Mouse (Mus musculus) spleen, postnatal 4 days (tissue): ENCODE measurements at regions not wholly inside any gene's neighbourhood (a gene's known extent, or its start where the extent isn't known, plus 50 kb on each side); places are given as distances from the start of the nearest gene placed in this dataset.
"Not testable (repeated sequence)": the region's sequence is repeated elsewhere in the genome, so short reads cannot be mapped to it uniquely, and the experiment has no call there.

Source experiments
- DNase-seq, 2 experiments: peaks; one replicate each; pipeline ENCODE4 v3.0.0; 2022; ENCODE audit warnings: low spot score in 2 of 2

DNA sequence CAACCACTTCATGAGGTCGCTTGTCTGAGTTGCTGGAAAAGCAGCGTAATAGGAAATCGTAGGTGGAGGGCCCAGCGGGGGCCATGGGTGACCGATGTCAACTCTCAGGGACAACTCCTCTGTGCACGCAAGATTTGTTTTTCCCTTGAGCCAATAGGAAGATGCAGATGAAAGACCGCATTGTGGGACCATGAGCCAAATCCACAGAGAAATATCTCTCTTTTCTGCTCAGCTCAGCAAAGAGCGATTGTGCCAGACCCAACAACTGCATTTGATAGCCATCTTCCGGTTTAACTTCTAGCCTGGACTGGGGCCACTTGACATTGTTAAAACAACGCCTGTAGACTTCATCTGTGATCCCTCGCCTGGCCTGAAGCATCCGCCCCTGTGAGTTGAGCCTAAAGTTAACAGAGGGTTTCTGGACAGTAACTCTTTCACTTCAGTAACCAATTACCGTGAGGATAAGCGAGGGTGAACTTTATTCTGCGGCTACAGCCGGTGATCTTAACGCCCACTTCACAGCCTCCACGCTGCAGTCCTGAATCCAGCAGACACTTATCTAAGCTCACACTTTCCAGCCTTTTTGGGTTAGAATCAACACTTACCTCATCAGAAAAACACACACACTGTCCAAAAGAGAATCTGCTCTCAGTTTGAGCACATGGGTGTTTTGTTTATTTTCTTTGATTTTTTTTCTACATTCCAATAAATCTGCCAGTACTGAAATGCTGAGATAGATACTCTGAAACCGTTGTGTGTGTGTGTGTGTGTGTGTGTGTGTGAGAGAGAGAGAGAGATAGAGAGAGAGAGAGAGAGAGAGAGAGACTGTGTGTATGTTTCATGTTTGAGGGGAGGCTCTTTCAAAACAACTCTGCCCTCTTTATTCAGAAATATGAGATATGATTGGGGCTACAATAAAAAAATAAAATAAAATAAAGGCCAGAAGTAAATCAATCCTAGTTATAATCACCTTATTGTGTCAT is 111.9 kb downstream of the Tomm20 start:
- DNase-seq = peak; percentile 23 to 66

DNA sequence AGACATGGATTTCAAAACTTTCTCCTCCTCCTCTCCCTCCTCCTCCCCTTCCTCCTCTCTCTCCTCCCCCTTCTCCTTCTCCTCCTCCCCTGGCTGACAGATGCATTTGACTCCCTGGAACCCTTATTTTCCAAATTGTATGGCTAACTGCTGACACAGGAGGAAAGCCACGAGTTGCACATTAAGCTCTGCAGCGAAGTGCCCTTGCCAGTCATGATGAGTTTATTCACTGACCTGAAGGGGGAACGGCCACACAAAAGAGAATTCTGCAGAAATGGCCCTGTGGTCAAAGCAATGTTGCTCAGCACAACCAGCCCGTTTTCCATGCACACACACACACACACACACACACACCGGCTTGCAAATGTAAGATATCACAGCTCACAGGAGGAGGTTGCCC is 112.6 kb downstream of the Tomm20 start:
- DNase-seq = no peak

DNA sequence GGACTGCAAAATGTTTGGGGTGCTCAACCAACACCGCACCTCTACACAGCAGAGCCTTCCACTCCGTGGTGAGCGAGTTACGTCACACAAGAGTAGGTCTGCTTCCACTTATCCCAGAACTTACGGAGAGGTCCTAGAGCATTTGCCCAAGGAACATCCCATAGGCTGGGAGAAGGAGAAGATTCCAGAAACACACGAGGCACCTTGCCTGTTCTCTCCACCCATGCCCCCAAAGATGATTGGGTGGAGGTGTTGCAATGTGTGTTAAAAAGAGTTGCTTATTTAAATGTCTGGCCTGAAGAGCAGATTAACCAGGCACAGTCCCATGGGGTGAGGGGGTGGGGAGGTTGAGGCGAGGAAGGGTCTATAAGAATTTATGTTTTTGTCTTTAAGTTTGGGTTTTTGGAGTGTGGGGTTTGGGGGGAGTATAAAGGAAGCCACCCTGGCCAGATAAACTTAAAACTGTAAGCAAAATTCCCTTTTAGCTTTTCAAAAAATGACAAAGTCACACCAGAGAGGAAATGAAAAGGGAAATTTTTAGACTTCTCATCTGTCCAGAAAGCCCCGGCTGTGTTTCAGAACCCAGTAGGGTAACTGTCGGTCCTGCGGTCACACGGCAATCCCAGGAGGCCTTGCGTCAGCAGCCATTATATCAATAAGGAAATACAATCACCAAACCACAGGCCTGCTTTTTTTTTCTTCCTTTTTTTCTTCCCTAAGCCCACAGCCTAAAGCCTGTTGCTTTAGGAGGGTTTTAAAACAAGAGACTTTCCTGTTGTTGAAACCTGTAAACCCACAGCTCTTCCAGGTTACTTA is 113.3 kb downstream of the Tomm20 start:
- DNase-seq = peak; percentile 73 to 76

DNA sequence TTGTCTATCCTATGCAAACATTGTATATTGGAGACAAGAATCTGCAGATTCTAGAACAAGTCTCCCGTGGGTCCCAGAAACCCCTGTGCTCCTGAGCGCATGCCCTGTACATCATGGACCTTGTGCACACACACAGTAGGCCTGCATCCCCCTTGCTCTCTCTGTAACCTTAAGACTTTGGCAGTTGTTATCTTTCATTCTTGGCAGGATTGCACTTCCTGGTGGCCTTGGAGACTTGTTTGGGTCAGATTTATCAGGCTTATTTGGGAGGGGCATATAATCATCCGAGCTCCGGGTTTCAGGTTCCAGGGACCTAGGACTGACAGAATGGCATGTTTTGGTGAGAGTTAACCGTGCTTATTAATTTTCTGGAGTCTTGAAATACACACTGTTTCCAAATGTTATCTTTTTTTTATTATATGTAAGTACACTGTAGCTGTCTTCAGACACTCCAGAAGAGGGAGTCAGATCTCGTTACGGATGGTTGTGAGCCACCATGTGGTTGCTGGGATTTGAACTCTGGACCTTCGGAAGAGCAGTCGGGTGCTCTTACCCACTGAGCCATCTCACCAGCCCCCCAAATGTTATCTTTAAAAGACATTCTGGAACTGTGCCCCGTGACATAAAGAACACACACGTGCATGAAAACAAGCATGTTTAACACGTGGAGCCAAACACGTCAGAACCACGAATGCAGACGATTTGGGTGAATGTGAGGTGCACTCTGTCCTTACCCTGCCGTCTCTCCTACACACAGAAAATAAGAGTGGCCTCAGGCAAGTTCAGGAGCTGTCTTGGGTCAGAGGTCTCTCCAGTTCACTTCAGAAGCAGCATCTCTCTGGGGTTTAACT is 114.1 kb downstream of the Tomm20 start:
- no peak for DNase-seq

DNA sequence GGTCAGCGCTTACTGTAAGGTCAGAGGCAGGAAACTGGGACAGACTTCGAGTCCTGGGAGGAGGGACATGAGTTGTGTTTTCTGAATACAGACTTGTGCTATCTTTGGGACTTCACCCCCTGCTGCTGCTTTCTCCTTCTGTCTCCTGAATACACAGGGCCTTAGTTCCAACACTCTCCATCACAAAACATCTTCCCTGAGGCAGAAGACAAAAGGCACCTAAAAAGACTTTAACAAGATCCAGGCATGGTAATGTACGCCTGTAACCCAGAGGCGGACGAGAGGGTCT is 115.5 kb downstream of the Tomm20 start:
- no peak for DNase-seq

DNA sequence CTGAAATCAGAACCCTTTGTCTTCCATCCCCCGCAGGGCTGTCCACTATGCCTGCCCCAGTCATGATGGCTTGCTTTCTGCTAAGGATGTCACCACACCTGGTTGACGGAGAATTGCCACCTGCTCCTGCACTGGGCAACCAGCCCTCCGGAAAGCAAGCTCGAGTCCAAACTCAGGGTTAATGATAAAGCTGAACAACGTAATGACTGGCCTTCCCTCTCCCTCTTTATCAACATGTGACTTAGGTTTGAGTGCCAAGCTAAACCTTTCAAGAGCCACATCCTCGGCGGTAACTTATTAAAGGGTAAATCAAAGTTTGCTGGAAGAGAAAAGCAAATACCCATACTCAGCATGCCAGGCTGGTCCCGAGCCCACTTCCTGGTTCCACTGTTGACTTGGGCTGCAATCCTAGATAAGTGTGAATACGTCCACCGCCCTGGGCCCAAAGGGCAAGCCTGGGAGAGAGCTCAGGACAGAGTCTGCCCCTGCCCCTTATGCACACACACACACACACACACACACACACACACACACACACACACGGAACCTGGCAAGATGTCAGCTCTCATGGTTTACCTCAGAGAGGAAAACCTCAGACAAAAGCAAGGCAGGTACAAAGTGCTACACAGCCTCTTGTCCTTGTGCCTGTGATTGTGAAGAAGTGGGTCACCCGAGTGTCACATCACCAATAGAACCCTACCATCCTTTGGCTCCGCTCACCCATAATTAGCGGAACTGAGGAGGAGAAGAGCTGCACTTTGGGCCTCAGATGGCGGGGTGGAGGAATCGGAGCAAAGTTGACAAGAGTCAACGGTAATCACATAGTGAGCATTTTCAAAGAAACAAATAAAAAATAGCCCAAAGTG is 116.0 kb downstream of the Tomm20 start:
- no peak for DNase-seq

DNA sequence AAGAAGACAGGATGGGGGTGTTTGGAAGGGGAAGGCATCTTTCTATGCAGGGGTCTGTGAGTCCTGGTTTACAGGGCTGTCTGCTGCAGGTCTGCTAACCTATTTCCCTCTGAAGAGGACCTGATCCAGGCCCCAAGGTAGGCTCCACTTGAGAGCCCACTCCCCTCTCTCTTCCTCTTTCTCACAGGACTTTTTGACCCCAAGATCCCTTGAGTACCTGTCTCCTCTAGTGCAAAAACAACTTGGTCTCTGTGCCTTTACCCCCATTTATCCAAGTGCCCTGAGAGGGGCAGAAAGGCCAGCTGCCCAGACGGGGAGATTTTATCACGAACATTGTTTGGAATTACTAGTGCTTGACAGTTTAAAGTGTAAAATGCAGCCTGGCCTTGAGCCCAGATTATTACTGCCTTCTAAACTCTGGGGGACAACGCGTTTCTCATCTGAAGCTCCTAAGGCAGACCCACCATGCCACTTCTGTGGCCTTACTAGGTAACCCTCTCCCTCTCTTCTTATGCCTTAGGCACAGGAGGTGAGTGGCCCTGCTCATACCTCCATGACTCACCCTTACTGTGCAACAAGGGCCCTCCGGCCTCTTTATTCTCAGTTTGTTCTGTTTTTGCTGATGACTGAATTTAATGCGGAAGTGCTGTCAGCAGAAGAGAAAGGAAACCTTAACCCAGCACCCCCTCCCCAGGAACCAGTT is 117.8 kb downstream of the Tomm20 start:
- no peak for DNase-seq

DNA sequence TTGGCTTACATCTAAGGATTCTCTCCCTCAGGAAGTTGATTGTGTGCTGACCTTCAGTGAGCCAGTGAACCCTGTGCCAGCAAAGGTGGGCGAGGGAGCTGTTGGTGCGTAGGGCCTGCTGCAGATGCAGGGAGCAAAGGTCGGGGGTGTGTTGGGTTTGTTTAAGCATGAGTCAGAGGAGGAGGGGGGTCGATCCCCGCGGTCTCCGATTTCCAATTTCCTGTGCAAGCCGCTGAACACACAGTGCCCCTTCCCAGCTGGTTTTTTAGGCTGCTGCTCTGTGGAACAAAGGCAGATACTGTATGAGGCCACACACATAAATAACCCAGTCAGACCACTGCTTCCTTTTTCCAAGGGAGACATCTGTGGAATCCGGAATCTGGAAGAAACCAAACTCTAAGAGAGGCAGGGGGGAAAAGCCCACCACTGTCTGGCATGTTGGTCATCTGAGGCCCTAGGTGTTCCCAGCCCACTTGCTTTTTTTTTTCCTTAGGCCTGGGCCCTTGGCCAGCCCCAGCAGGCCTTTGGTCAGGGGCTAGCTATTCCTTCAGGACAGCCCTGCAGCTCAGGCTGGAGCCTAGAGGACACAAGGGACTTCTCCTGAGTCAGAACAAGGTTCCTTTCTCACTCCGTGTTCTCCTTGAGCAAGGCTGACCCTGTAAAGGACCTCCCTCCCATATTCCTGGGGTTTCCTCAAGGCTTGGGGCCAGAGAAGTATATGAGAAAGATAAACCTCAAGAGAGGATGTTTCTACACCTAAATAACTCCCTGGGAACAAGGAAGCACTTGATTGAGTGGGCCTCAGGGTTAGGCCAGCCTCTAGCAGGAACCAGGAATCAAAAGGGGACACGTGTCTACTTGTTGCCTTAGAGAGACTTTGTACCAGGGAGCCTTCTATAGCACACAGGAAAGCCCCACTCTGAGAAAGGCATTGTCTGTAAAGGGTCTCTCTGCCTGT is 119.0 kb downstream of the Tomm20 start:
- no peak for DNase-seq

DNA sequence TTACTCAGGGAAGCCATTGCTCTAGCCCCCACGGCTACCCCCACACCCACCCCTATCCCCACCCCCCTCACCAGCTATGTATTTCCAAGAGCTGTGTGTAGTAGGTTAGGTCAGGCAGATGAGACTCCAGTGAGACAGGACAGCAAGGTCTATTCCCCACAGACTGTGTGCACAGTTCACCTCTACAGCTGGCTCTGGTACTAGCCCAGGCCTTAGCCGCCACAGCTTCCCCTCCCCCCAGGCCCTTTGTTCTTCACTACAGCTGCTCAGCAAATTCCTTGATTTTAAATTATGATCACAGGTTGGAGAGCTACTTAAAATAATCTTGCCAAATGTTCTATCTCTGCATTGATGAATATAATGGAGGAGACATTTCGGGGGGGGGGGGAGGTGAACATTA is 119.8 kb downstream of the Tomm20 start:
- DNase-seq = no peak

DNA sequence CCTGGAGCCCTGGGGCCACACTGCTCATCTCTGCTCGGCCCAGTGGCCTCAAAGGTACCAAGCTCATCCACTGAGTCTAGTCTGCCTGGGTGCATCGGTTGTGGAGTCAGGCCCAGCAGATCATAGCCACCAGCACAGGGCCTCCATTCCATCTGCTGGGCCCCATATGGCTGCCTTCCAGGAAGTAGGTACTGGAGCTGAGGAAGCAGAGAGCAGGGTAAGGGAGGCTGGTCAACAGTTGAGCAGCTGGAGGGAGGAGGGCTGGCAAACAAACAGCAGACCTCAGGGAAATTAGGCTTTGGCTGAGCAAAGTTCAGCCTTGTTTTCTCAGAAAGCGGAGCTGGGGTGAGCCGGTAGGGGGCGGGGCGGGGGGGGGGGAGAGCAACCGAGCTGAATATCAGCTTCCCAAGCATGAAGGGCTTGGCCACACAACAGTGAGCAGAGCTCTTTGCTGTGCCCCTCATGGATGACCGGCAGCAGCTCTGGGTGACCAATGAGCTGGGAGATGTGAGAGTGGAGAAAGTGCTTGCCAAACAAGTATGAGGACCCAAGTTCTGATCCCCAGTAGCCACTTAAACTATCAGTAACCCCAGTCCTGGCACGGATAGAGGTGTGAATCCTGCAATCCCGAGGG is 121.0 kb downstream of the Tomm20 start:
- peak in 1 of 2 experiments; percentile 65 for DNase-seq

DNA sequence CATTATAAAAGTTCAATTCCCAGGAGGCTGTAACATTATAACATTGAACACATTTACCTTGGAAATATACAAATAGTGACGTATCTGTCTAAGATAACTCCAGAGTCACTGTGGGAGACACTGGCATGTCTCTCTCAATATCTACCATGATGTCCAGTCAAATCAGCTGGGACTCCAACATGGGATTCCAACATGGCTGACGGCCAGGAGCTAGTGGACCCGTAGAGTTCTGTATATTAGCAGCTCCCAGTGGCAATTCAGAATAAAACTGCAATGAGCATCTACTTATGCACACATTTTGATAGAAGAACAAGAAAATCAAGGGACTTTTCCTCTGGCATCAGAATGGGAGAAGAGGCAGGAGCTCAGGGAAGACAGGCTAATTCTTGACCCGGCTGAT is 123.4 kb downstream of the Tomm20 start:
- no peak for DNase-seq

DNA sequence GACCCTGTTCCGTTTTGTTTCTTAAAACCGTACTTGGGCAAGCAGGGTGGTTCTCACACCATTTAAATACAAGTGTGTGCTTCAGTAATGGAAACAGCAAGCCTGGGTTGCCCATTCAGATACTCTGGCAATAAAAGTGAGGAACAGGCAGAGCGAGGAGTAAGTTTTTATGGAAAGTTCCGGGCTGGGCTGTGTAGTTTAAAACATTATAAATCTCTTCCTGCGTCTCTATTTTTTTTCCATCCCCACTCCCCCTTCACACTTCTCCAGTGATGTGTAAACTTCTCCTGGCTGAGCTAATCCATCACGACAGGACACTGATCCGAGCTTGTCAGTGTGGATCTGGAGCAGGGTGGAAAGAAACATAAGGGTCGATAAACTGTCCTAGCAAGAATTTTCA is 124.4 kb downstream of the Tomm20 start:
- no peak for DNase-seq

DNA sequence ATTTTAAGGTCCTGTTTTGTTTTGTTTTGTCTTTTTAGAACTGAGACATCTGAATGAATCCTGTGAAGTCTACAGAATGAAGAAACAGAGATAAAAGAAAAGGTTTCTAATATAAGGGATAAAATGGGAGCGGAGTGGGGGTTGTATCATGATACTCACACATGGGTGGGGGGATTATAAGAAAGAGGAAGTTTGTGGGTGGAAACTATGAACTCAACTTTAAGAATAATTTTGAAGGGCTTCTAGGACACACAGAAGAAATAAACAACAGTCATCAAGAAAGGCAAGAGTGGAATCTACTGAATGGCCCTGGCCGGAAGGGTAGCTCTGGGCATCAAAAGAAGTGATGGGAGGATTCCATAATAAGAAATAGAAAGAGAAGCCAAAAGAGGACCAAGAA is 125.1 kb downstream of the Tomm20 start:
- no peak for DNase-seq

DNA sequence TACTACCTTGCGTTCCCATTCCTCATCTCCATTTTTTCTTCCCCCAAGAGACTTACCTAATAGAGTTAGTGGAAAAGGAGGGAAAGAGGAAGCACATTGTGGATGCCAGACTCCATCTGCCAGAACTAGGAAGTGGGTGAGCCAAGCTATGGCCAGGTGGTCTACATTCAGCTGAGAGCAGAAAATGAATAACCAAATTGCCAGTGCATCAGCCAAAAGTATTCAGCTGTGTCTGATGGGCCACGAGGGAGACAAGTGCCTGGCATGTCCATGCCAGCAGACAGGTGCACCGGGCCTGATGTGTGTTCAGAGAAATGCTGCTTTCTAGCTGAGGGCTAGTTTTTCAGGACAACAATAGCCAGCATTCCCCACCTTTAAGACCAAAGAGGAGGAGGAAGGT is 126.4 kb downstream of the Tomm20 start:
- no peak for DNase-seq

DNA sequence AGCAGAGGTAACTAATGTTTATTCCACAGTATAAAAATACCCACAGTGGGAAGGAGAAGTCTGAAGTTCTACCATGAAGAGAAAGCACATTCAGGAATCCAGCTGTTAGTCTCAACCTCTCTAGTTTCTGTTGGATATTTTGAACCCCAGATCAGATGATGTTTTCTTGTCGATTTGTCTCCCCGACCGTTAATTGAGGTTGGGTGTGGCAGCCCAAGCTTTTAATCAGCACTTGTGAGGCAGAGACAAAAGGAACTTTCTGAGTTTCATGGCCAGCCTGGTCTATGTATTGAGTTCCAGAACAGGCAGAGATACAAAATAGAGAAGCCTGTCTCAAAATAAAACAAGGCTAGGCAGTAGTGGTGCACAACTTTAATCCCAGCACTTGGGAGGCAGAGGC is 129.5 kb downstream of the Tomm20 start:
- DNase-seq = no peak

DNA sequence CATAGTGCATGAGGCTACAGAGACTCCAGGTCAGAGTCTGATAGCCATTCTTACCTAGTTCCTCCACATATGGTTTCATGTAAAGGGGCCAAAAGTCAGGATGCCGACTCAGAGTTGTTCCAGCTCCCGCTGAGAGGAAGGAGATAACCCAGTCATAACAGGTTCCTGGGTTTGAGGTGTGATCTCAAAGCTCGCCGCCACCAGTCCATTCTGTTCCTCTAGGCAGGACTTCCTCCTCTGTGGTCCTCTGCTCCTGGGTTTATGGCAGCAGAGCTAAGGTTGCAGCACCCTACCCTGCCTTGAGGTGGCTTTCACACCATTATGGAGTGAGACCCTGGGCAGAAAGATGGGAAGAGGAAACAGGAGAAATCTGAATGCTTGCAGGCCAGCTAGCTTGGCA is 131.2 kb downstream of the Tomm20 start:
- no peak for DNase-seq

DNA sequence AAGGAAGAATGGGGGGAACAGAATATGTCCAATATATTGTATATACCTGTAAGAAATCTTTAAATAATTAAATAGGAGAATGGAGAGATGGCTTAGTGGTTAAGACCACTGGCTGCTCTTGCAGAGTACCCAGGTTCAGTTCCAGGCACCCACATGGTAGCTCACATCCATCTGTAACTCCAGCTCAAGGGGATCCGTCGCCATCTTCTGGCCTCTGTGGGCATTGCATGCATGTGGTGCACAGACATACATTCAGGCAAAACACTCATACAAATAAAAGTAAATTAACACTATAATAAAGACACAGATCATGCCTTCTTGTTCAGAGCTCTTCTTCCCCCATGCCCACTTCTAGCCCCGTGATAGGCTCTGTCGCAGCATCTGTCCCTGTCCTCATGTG is 132.0 kb downstream of the Tomm20 start:
- DNase-seq = no peak

DNA sequence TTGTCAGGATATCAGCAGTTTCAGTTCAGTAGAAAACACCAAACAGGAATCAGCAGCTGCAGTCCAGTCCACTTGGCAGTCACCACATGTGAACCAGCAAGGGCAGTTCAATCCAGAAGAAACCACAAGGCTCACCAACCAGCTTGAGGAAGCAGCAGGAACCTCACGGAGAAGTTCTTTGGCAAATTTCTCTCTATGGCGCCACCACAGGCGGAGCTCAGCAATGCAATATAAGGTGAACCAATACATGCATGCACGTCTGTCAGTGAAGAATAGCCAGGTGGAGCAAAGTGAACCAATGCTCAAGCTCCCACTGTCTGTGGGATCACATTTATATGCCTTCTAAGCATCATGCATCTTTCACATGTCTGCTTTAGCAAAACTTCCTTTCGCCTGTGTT is 132.9 kb downstream of the Tomm20 start:
- no peak for DNase-seq

DNA sequence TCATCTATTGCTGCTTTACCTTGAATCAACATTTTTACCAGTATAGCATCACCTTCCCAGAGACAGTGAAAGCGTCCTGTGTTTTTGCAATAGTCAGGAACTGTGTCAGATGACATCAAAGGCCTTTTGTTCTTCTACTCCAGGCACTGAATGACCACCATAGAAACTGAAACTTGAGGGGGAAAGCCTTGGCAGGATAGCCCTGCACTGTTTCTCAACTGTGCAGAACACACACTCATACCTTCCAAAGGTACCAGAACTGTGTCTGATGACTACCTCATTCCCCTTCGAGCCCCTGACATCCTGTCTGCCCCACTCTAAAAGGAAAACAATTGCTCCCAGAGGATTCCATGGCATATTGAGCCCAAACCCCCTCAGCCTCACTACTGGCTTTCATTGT is 134.3 kb downstream of the Tomm20 start:
- DNase-seq = not testable (repeated sequence)
